Mouse (Mus musculus) G1E (cell line): ENCODE data around the gene Cysrt1. TPM values are rescaled to one million over a fixed set of nuclear protein-coding genes. Genes with fewer than 3 reads are reported as not detected.

Experiments
- ATAC-seq: 2 replicates; pipeline ENCODE4 v1.8.0; 2016; ENCODE audit warnings: mild to moderate bottlenecking; ENCODE audit not compliant: insufficient number of reproducible peaks, poor library complexity, low FRiP score, severe bottlenecking; ENCODE audit errors: extremely low read depth
- DNase-seq: peaks from one replicate; pipeline ENCODE4 v3.0.0; 2012; ENCODE audit warnings: low spot score
- H3K27me3 ChIP-seq: 2 replicates; pipeline ENCODE4 v1.6.1; 2012; ENCODE audit warnings: mild to moderate bottlenecking, low read length, inconsistent platforms; ENCODE audit not compliant: insufficient read depth
- H3K36me3 ChIP-seq: replicated peaks from 2 replicates; pipeline ENCODE3; 2012; ENCODE audit warnings: mild to moderate bottlenecking, inconsistent platforms
- H3K4me1 ChIP-seq: 2 replicates; pipeline ENCODE4 v1.6.1; 2012; ENCODE audit warnings: low read depth, low read length, inconsistent platforms, mixed read lengths; ENCODE audit not compliant: insufficient read depth
- H3K4me3 ChIP-seq: 2 replicates; pipeline ENCODE4 v1.5.1; 2012; ENCODE audit warnings: low read depth, mild to moderate bottlenecking, inconsistent platforms, low read length, moderate library complexity, mixed read lengths
- H3K9me3 ChIP-seq: replicated peaks from 2 replicates; pipeline ENCODE4 v1.6.1; 2012; ENCODE audit warnings: inconsistent platforms
- CTCF ChIP-seq: IDR thresholded peaks from 2 replicates; pipeline ENCODE4 v1.5.1; 2012; ENCODE audit warnings: low read depth, low read length, inconsistent platforms, mixed read lengths
- GATA1 ChIP-seq: IDR thresholded peaks from 2 replicates; pipeline ENCODE4 v1.6.1; 2012; ENCODE audit warnings: borderline replicate concordance, low read length, inconsistent platforms, mixed read lengths
- GATA2 ChIP-seq: IDR thresholded peaks from 2 replicates; pipeline ENCODE4 v1.6.1; 2012; ENCODE audit warnings: low read depth, low read length, inconsistent platforms, borderline replicate concordance
- POLR2AphosphoS5 ChIP-seq: IDR thresholded peaks from 2 replicates; pipeline ENCODE4 v1.6.1; 2012; ENCODE audit warnings: low read depth, low read length, inconsistent platforms; ENCODE audit not compliant: insufficient replicate concordance
- TAL1 ChIP-seq: conservative IDR thresholded peaks from 2 replicates; pipeline ENCODE4 v1.6.1; 2012; ENCODE audit warnings: low read depth, low read length, inconsistent platforms, mixed read lengths
- polyA plus RNA-seq: library from polyadenylated mRNA; stranded (reverse); fragments of >175 nt; gene quantifications from 2 replicates; pipeline ENCODE4 v1.2.3, GENCODE M21; 2012
- total RNA-seq, 2 experiments: library from RNA; stranded (forward) in 1 of 2; stranded (reverse) in 1 of 2; fragments of 200-1000 nt in 1 of 2; fragments of >200 nt in 1 of 2; fragmentation: Nextera tagmentation in 1 of 2; gene quantifications; 2 replicates each; pipeline ENCODE4 v1.2.3; 2014 to 2017

Gene Cysrt1
- total and polyA plus RNA-seq, 3 experiments = not detected

GRCm38 (mm10) chr2:25266720-25267119, 24.5 kb upstream of the Cysrt1 start:
- TF ChIP-seq GATA2 (no peak), CTCF (no peak), TAL1 (no peak), GATA1 (no peak), POLR2AphosphoS5 (no peak)
- Histone ChIP-seq H3K4me3 (peak overlapping the region; percentile 89; the same call in 1 of the 2 replicates), H3K36me3 (peaks cover 81% of the 10 kb centered on the region), H3K4me1 (peaks cover 95% of the 10 kb centered on the region), H3K9me3 (no peaks in the 10 kb centered on the region), H3K27me3 (no peaks in the 10 kb centered on the region)
- no peak for DNase-seq
- ATAC-seq = no peak

GRCm38 (mm10) chr2:25265897-25266656, 23.8 kb upstream of the Cysrt1 start:
- TF ChIP-seq GATA1 = no peak
- no peak for TF ChIP-seq POLR2AphosphoS5
- no peak for TF ChIP-seq TAL1
- no peak for TF ChIP-seq GATA2
- no peak for TF ChIP-seq CTCF
- Histone ChIP-seq H3K9me3 (no peaks in the 10 kb centered on the region), H3K4me1 (peaks cover 95% of the 10 kb centered on the region), H3K4me3 (peak overlapping the region; percentile 89), H3K36me3 (peaks cover 75% of the 10 kb centered on the region), H3K27me3 (no peaks in the 10 kb centered on the region)
- ATAC-seq (peak; percentile 41; the same call in 1 of the 2 replicates), DNase-seq (peak; percentile 86)

DNA sequence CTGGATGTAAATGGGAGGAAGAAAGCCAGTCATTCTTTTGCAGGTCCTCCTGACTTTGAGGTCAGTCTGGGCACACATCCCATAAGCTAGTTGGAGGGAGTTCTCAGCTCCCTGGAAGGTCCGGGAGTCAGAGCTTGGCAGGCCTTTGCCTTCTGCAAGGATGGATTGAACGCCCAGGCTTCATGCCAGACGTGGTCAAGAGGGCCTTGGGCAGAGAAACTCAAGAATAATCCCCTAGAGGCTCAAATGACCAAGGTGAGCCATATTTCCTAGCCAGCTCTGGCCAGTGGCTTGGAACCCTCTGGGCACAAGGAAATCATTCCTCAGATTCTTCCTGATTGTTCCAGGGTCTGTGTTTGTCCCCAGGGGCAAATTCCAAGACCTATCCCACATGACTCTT, 22.6 kb upstream of the Cysrt1 start:
- H3K4me3 ChIP-seq = peak overlapping the region; percentile 89; the same call in 1 of the 2 replicates
- no peak for ATAC-seq
- peaks cover 63% of the 10 kb centered on the region for H3K36me3 ChIP-seq
- TF ChIP-seq POLR2AphosphoS5 (no peak), GATA2 (no peak), CTCF (no peak), TAL1 (no peak), GATA1 (no peak)
- H3K27me3 ChIP-seq = no peaks in the 10 kb centered on the region
- H3K9me3 ChIP-seq = no peaks in the 10 kb centered on the region
- DNase-seq = no peak
- H3K4me1 ChIP-seq = peaks cover 83% of the 10 kb centered on the region

DNA sequence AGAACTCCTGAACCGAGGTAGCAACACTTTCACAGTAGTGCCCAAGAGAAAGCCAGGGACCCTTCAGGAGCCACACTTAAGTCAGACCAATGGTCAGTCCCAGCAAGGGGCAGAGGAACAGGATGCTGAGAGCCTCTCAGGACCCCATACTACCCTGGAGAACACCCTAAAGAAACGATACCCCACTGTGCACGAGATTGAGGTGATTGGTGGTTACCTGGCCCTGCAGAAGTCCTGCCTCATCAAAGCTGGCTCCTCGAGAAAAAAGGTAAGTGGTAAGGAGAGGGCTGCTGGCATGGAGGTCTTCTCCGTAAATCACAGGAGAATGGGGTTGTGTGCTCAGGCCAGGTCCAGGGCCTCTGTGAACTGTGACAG, 22.0 kb upstream of the Cysrt1 start:
- H3K4me3 ChIP-seq = peak overlapping the region; percentile 89; the same call in 1 of the 2 replicates
- DNase-seq = no peak
- H3K27me3 ChIP-seq = no peaks in the 10 kb centered on the region
- no peaks in the 10 kb centered on the region for H3K9me3 ChIP-seq
- no peak for ATAC-seq
- TF ChIP-seq GATA1 (no peak), GATA2 (no peak), POLR2AphosphoS5 (no peak), TAL1 (no peak), CTCF (no peak)
- peaks cover 60% of the 10 kb centered on the region for H3K36me3 ChIP-seq
- peaks cover 79% of the 10 kb centered on the region for H3K4me1 ChIP-seq

GRCm38 (mm10) chr2:25263623-25264285, 21.5 kb upstream of the Cysrt1 start:
- peaks cover 74% of the 10 kb centered on the region for H3K4me1 ChIP-seq
- DNase-seq = no peak
- H3K4me3 ChIP-seq = peak overlapping the region; percentile 89
- H3K36me3 ChIP-seq = peaks cover 56% of the 10 kb centered on the region
- H3K27me3 ChIP-seq = no peaks in the 10 kb centered on the region
- TF ChIP-seq GATA1 (no peak), TAL1 (no peak), GATA2 (no peak), POLR2AphosphoS5 (no peak), CTCF (no peak)
- no peak for ATAC-seq
- H3K9me3 ChIP-seq = no peaks in the 10 kb centered on the region
